In the genomic region with DNA sequence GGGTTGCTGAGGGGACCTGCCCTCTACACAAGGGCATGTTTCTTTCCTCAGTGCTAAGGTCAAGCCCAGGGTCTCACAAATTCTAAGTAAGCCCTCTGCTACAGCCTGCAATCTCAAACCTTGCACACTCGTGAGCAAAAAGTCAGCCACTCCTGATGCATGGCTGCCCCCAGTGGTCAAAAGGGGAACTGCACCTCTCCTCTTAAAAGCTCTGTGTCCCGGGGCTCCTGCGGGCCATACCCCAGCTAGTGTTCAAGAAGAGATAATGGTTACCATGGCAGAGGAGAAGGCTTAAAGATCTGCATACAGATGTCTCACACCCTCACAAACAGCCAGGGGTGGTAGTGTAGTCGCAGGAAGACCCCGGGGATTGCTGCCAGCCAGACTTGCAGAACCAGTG, we compare ENCODE assay signal across 8 mouse cellular contexts. TPM values are rescaled to one million over a fixed set of nuclear protein-coding genes. Genes with fewer than 3 reads are reported as not detected.
DNase-seq lines count a peak whose midpoint lies in the region; ATAC-seq and TF ChIP-seq lines count a peak whose summit lies in the region.

No protein-coding gene starts in this region.

- in situ Hi-C loops in CH12.LX (cut with MboI; ENCODE audit: low pct_ligation_motif_present, low pct_unique_long_range_greater_than_20kb, low sequenced_read_pairs), result no loop called here

- H3K4me3 ChIP-seq in CH12.LX (replicated peaks in 1 of 3; ENCODE audit: low read depth in 2 of 3, low read length in 2 of 3, poor library complexity in 1 of 3), result no peak overlapping the region
- H3K4me3 ChIP-seq in heart, embryonic 12.5 days, result no peak overlapping the region

- H3K27ac ChIP-seq in CH12.LX (ENCODE audit: insufficient read depth, low read depth), result no peak overlapping the region
- H3K27ac ChIP-seq in heart, embryonic 12.5 days (ENCODE audit: poor library complexity, severe bottlenecking), result no peak overlapping the region

- TF ChIP-seq EP300 in CH12.LX (IDR thresholded peaks at IDR 0.05; ENCODE audit: low read length), result no peak

- H3K4me2 ChIP-seq in CH12.LX (ENCODE audit: insufficient read depth, low read depth, poor library complexity, severe bottlenecking), result peak overlapping the region; percentile 37; the same call in 1 of the 2 replicates
- H3K4me2 ChIP-seq in heart, embryonic 12.5 days, result no peak overlapping the region

- TF ChIP-seq RAD21 in CH12.LX (IDR thresholded peaks at IDR 0.05; ENCODE audit: low read depth, low read length), result peak; percentile 81

- H3K36me3 ChIP-seq in CH12.LX (replicated peaks in 1 of 2; ENCODE audit: control insufficient read depth in 1 of 2, insufficient read depth in 1 of 2, low read length in 1 of 2), result no peaks in the 10 kb centered on the region
- no peaks in the 10 kb centered on the region for H3K36me3 ChIP-seq in heart, embryonic 12.5 days

- WGBS in heart, embryonic 12.5 days, result 5% methylated on average over 5 of the region's 5 CpGs

- TF ChIP-seq CTCF in CH12.LX (conservative IDR thresholded peaks at IDR 0.05 in 1 of 2, IDR thresholded peaks at IDR 0.05 in 1 of 2; ENCODE audit: low read depth in 2 of 2, low read length in 2 of 2), result peak; percentile 85 to 89

- H3K9ac ChIP-seq in CH12.LX (ENCODE audit: insufficient read depth, low read depth), result no peak overlapping the region
- no peak overlapping the region for H3K9ac ChIP-seq in heart, embryonic 12.5 days

- H3K4me1 ChIP-seq in CH12.LX (ENCODE audit: control insufficient read depth in 1 of 2, insufficient read depth in 2 of 2), result peaks cover 0 to 8% of the 10 kb centered on the region in 2 experiments; a peak in 3 of 4 replicates
- H3K4me1 ChIP-seq in heart, embryonic 12.5 days (replicated peaks), result peaks cover 9% of the 10 kb centered on the region; the same call in 1 of the 2 replicates

- dilution Hi-C loops in CH12.LX (cut with MboI; ENCODE audit: extremely low pct_ligation_motif_present, extremely low pct_unique_long_range_greater_than_20kb, low sequenced_read_pairs), result no loop called here

- peaks cover 2% of the 10 kb centered on the region for H3K27me3 ChIP-seq in CH12.LX (replicated peaks)
- H3K27me3 ChIP-seq in heart, embryonic 12.5 days (replicated peaks), result no peaks in the 10 kb centered on the region

- peak; percentile 79 for DNase-seq in CH12.LX (ENCODE audit: extremely low read depth)
- peak; percentile 87 for DNase-seq in adrenal gland, postnatal 14 days
- peak; percentile 70 for DNase-seq in embryo, embryonic 11.5 days (ENCODE audit: low read depth, low spot score)
- DNase-seq in layer of hippocampus, adult 18-20 months (ENCODE audit: low spot score in 2 of 2), result peak; percentile 34 to 85
- DNase-seq in lung, postnatal 10 days, result peak; percentile 90
- DNase-seq in retina, postnatal 7 days (ENCODE audit: low read depth, low spot score), result peak; percentile 71
- DNase-seq in urinary bladder, adult 2 months (ENCODE audit: low spot score), result peak; percentile 61

- H3K9me3 ChIP-seq in CH12.LX (replicated peaks; ENCODE audit: low read length), result no peaks in the 10 kb centered on the region
- H3K9me3 ChIP-seq in heart, embryonic 12.5 days (replicated peaks), result no peaks in the 10 kb centered on the region

- ATAC-seq in heart, embryonic 12.5 days (ENCODE audit: insufficient number of reproducible peaks, low FRiP score), result peak; percentile 15

- no peak for TF ChIP-seq POLR2A in CH12.LX (IDR thresholded peaks at IDR 0.05; ENCODE audit: low read depth, low read length)

- no peaks in the 10 kb centered on the region for H3K79me2 ChIP-seq in CH12.LX (replicated peaks; ENCODE audit: control insufficient read depth, extremely low read depth, insufficient read depth, poor library complexity, severe bottlenecking)

TF ChIP-seq in CH12.LX, 34 proteins besides CTCF, POLR2A, EP300 and RAD21:
- no peak for TF ChIP-seq GABPA (IDR thresholded peaks at IDR 0.05; ENCODE audit: insufficient replicate concordance, low read depth, low read length)
- no peak for TF ChIP-seq NRF1 (IDR thresholded peaks at IDR 0.05; ENCODE audit: low read depth, low read length)
- no peak for TF ChIP-seq JUND (conservative IDR thresholded peaks at IDR 0.05; ENCODE audit: low read depth, low read length)
- TF ChIP-seq ETS1 (conservative IDR thresholded peaks at IDR 0.05; ENCODE audit: low read depth, low read length), result no peak
- no peak for TF ChIP-seq MXI1 (IDR thresholded peaks at IDR 0.05; ENCODE audit: low read depth, low read length)
- no peak for TF ChIP-seq KAT2A (IDR thresholded peaks at IDR 0.05; ENCODE audit: insufficient replicate concordance, low read length)
- TF ChIP-seq NELFE (IDR thresholded peaks at IDR 0.05; ENCODE audit: low read depth, low read length), result no peak
- TF ChIP-seq ZC3H11A (IDR thresholded peaks at IDR 0.05; ENCODE audit: low read depth, low read length), result no peak
- peak; percentile 77 for TF ChIP-seq SMC3 (IDR thresholded peaks at IDR 0.05; ENCODE audit: low read depth, low read length)

RNA-seq across cellular contexts. Expression of a gene that starts 9.2 kb away (rescaled TPM):
- total RNA-seq in CH12.LX (2012; rRNA removed), result 3.7 and 4.2 TPM in 2 replicates
- 1.3 and 2.0 TPM in 2 replicates for total RNA-seq in CH12.LX (2014; rRNA removed)
- 9.4 and 9.7 TPM in 2 replicates for polyA plus RNA-seq in CH12.LX (2012; ENCODE audit: insufficient read length, low read depth)
- total RNA-seq in adrenal gland, postnatal 14 days (2021), result 18.2 and 23.8 TPM in 2 replicates
- polyA plus RNA-seq in heart, embryonic 12.5 days (2016; fragmentation: Nextera tagmentation; extraction: Ambion mirVana), result 8.6 and 9.2 TPM in 2 replicates
- 10 to 100 TPM; 45.9 to 48.5 TPM for total RNA-seq in layer of hippocampus, adult 18-20 months (2021)
- 13.8 and 15.9 TPM in 2 replicates for polyA plus RNA-seq in urinary bladder, adult 2 months (2012; rRNA removed)
